Comparison of ENCODE assay signal across 9 mouse cellular contexts in the genomic region with DNA sequence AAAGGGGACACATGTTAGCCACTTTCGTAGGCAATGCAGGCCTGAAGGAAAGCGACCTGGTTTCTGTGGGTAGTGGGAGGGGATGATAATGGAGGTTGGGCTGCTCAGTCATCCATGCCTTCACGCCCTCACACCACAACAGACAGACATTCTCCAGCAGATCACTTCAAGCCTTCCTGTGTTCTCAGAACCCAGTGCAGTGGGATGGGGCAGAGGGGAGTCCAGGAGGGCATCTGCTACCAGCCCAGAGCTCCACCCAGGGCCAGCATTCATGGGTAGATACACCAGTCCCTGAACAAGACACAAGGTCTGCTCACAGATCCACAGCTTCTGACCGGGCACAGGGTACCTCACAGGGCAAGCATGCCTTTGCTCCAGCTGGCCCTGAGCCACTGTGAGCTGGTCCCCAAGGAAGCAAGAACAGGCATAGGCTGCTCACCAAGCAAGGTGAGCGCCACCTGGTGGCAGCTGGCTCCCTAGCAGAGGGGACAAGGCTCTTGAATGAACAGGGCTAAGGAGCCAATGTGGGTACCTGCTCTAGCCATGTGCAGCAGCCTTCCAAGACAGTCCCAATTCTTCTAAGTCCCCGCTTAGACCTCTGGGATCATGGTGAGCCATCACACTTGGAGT.
DNase-seq lines count a peak whose midpoint lies in the region; ATAC-seq and TF ChIP-seq lines count a peak whose summit lies in the region.
"Had no signal": no experiment of that assay in that cellular context is flagged by ENCODE, and none has a peak within 500 bp of the region (broad histone marks: within the 10 kb centered on the region; RNA-seq: fewer than 3 reads in every experiment).

No protein-coding gene starts in this region.

- peaks cover 45% of the 10 kb centered on the region for H3K27me3 ChIP-seq in G1E (ENCODE audit: insufficient read depth, low read length)
- H3K27me3 ChIP-seq in forebrain, embryonic 14.5 days (replicated peaks; ENCODE audit: control insufficient read depth, insufficient read depth, low read length): peaks cover 1% of the 10 kb centered on the region; the same call in 1 of the 2 replicates
- H3K27me3 ChIP-seq in lung, postnatal 0 days (replicated peaks; ENCODE audit: insufficient read depth, low read length): no peaks in the 10 kb centered on the region

- peaks cover 6% of the 10 kb centered on the region for H3K4me1 ChIP-seq in G1E (ENCODE audit: insufficient read depth, low read depth, low read length)
- H3K4me1 ChIP-seq in forebrain, embryonic 14.5 days (ENCODE audit: control insufficient read depth, insufficient read depth, low read length): no peaks in the 10 kb centered on the region
- H3K4me1 ChIP-seq in lung, postnatal 0 days (ENCODE audit: insufficient read depth, low read depth, low read length): no peaks in the 10 kb centered on the region

- intact Hi-C loops in heart, postnatal 36 days (cut with DNase I): loop anchor here (1.0 to 5.0 kb wide), 3 partner anchors 54 to 103 kb away; no protein-coding TSS in a partner anchor

- H3K36me3 ChIP-seq in G1E (replicated peaks): no peaks in the 10 kb centered on the region
- H3K36me3 ChIP-seq in forebrain, embryonic 14.5 days (ENCODE audit: control insufficient read depth, insufficient read depth, low read length): no peaks in the 10 kb centered on the region
- H3K36me3 ChIP-seq in lung, postnatal 0 days (ENCODE audit: insufficient read depth, low read length): no peaks in the 10 kb centered on the region

- no peak overlapping the region for H3K9ac ChIP-seq in forebrain, embryonic 14.5 days (ENCODE audit: low read length)
- H3K9ac ChIP-seq in lung, postnatal 0 days (replicated peaks; ENCODE audit: low read depth): no peak overlapping the region

- no peaks in the 10 kb centered on the region for H3K9me3 ChIP-seq in G1E (replicated peaks)
- no peaks in the 10 kb centered on the region for H3K9me3 ChIP-seq in forebrain, embryonic 14.5 days (replicated peaks; ENCODE audit: control insufficient read depth, low read length)
- H3K9me3 ChIP-seq in lung, postnatal 0 days (ENCODE audit: low read length): no peaks in the 10 kb centered on the region

- WGBS in forebrain, embryonic 14.5 days: 19% methylated on average over 6 of the region's 6 CpGs
- 23% methylated on average over 6 of the region's 6 CpGs for WGBS in lung, postnatal 0 days

- H3K4me3 ChIP-seq in G1E (ENCODE audit: low read depth, low read length): no peak overlapping the region
- H3K4me3 ChIP-seq in forebrain, embryonic 14.5 days (ENCODE audit: low read depth, low read length): no peak overlapping the region
- H3K4me3 ChIP-seq in lung, postnatal 0 days (ENCODE audit: low read depth, low read length): no peak overlapping the region
- H3K4me3 ChIP-seq: myocyte had no signal

- TF ChIP-seq CTCF in G1E (IDR thresholded peaks at IDR 0.05; ENCODE audit: low read depth, low read length): peak; percentile 90
- peak; percentile 89 for TF ChIP-seq CTCF in lung, postnatal 0 days (IDR thresholded peaks at IDR 0.05)

- TF ChIP-seq EP300 in lung, postnatal 0 days (IDR thresholded peaks at IDR 0.05): no peak

- ATAC-seq in G1E (ENCODE audit: extremely low read depth, insufficient number of reproducible peaks, low FRiP score, poor library complexity, severe bottlenecking): no peak; the same call in 1 of the 2 replicates
- 0 out of 2 replicates have a peak, but pooled peaks have one; percentile 65 for ATAC-seq in cerebellum, adult (ENCODE audit: insufficient number of reproducible peaks, low FRiP score, low TSS enrichment)
- ATAC-seq in forebrain, embryonic 14.5 days: peak; percentile 87
- ATAC-seq in lung, postnatal 0 days: peak; percentile 38; the same call in 1 of the 2 replicates

- no peak overlapping the region for H3K27ac ChIP-seq in forebrain, embryonic 14.5 days (ENCODE audit: low read depth, low read length)
- no peak overlapping the region for H3K27ac ChIP-seq in lung, postnatal 0 days (ENCODE audit: low read length)

- DNase-seq in G1E (ENCODE audit: low spot score): peak; percentile 74
- peak; percentile 91 for DNase-seq in forebrain, embryonic 14.5 days (ENCODE audit: low spot score)
- DNase-seq in heart, postnatal 36 days: peak; percentile 61 to 72
- DNase-seq in layer of hippocampus, adult 9-10 months (ENCODE audit: low spot score): peak; percentile 41
- peak; percentile 63 for DNase-seq in lung, postnatal 0 days (ENCODE audit: low spot score)
- DNase-seq in retina, postnatal 1 day: peak; percentile 91
- DNase-seq in thymus, postnatal 4 days: peak; percentile 93

- no peak overlapping the region for H3K4me2 ChIP-seq in forebrain, embryonic 14.5 days (ENCODE audit: low read length)
- H3K4me2 ChIP-seq in lung, postnatal 0 days (replicated peaks; ENCODE audit: low read depth, low read length): no peak overlapping the region

Comparison
In these comparisons a context has a peak if more than half of its experiments do, and no peak if none do; other contexts are left out.
1. DNase-seq: peak in every context shown above with its lines; median percentile 93 in thymus, postnatal 4 days; 91 in forebrain, embryonic 14.5 days; 91 in retina, postnatal 1 day; 74 in G1E; 66 in heart, postnatal 36 days; 63 in lung, postnatal 0 days; 41 in layer of hippocampus, adult 9-10 months.